Mouse (Mus musculus): ENCODE measurements around the gene Efs.

Gene Efs

DNA sequence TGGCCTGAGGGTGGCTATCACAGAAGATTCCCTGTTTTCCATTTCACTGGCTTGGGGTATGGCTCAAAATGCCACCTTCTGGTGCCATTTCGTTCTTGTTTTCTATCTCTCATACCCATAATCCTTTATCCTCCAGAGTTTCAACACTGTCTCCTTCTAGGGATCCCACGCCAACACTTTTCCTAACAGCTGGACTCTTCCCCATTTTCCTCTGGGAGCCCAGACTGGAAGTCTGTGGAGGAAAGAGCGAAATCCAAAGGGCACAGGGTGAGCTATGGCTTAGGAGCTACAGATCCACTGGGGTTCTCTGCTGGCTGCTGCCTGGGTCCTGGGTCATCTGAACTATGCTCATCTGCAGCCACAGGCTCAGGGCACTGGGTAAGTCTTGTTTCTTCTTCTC lies 51.8 kb downstream of the Efs start:
- DNase-seq (ENCODE audit: low spot score in 2 of 2) = no peak

DNA sequence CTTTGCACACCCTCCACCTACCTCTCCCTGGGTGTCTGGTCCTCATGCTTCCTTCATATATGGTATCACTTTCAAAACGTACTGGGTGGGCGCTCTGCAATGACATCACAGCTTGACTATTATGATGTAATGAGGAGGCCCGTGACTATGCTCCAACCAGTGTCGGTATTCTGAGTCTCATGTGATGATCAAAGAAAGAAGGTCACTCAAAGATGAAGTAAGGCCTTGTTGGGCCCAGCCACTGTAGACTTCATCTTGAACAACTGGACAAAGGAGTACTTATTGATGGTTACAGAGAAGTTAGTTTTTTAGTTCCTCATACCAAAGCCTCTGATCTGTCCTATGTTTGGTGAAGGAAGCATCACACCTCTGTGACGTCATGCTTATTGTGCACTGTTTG lies 55.1 kb downstream of the Efs start, which contains the start of gene Homez:
Gene Homez (minus strand): TSS at position 101 of the 400 bp plus-strand sequence.
- DNase-seq (ENCODE audit: low spot score in 2 of 2) = no peak

DNA sequence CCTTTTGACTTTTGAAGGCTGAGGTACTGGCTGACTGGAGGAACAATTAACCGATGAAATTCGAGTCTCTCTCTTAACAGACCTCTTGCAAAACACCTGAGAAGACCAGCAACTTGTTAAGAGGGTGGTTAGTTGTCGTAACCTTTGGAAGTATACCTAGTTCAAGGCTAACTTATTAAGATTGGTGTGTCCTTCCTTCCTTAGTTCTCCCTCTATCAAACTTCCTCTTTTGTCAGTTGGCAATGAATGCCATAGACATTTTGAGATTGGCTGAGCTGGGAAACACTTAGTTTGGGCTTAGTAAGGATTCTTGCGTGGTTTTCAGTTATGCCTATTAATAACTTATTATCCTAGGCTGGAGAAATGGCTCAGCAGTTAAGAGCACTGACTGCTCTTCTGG lies 57.9 kb downstream of the Efs start:
- no peak for DNase-seq (ENCODE audit: low spot score in 2 of 2)

DNA sequence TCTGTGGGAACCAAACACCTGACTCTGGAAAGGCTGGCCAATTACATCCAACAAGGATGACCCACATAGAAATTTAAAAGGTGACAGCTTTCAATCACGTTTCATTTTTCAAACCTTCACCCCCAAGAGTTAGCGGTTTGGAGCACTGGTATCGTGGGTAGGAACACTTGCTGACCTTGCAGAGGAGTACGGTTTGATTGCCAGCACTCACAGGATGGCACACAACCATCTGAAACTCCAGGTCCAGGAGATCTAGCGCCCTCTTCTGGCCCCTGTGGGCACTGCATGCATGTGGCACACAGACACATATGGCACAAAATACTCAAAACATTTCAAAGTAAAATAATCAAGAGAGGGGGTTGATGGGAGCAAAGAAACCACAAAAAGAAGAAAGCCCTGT lies 59.0 kb downstream of the Efs start:
- no peak for DNase-seq (ENCODE audit: low spot score in 2 of 2)
